Mouse (Mus musculus) midbrain, embryonic 11.5 days (tissue): ENCODE measurements around the gene Pdha2. TPM values are rescaled to one million over a fixed set of nuclear protein-coding genes. Genes with fewer than 3 reads are reported as not detected.

ENCODE experiments used
- ATAC-seq: fragments of 200-750 bp; cut with Nextera tagmentation; 2 replicates; pipeline ENCODE4 v1.8.0; 2017; ENCODE audit warnings: moderate TSS enrichment, moderate library complexity; ENCODE audit not compliant: low FRiP score
- DNase-seq: peaks from one replicate; pipeline ENCODE4 v3.0.0; 2015; ENCODE audit warnings: low spot score; ENCODE audit errors: missing footprints
- H3K27ac ChIP-seq: fragments of 300-500 bp; sonication (generic); 2 replicates; pipeline ENCODE4 v1.5.1; 2014; ENCODE audit warnings: low read depth, low read length
- H3K27me3 ChIP-seq: fragments of 300-500 bp; sonication (generic); 2 replicates; pipeline ENCODE4 v1.6.1; 2014; ENCODE audit warnings: mild to moderate bottlenecking, low read length, moderate library complexity, mixed read lengths; ENCODE audit not compliant: control insufficient read depth, insufficient read depth
- H3K36me3 ChIP-seq: fragments of 300-500 bp; sonication (generic); 2 replicates; pipeline ENCODE4 v1.6.1; 2014; ENCODE audit warnings: mild to moderate bottlenecking, low read length, moderate library complexity, mixed read lengths; ENCODE audit not compliant: control insufficient read depth, insufficient read depth
- H3K4me1 ChIP-seq: fragments of 300-500 bp; sonication (generic); 2 replicates; pipeline ENCODE4 v1.6.1; 2014; ENCODE audit warnings: low read length; ENCODE audit not compliant: control insufficient read depth, insufficient read depth
- H3K4me2 ChIP-seq: fragments of 300-500 bp; sonication (generic); 2 replicates; pipeline ENCODE4 v1.6.1; 2014; ENCODE audit warnings: mild to moderate bottlenecking, moderate library complexity
- H3K4me3 ChIP-seq: fragments of 300-500 bp; sonication (generic); 2 replicates; pipeline ENCODE4 v1.5.1; 2014; ENCODE audit warnings: low read depth, low read length
- H3K9ac ChIP-seq: fragments of 300-500 bp; sonication (generic); 2 replicates; pipeline ENCODE4 v1.6.1; 2014; ENCODE audit warnings: low read length
- H3K9me3 ChIP-seq: fragments of 300-500 bp; sonication (generic); 2 replicates; pipeline ENCODE4 v1.6.1; 2016; ENCODE audit warnings: low read length; ENCODE audit not compliant: control insufficient read depth
- WGBS: fragments of 180-500 bp; shearing (Covaris S2); extraction: QIAGEN DNeasy Blood & Tissue Kit; methylation state at CpG from one replicate; pipeline ENCODE4 v1.1.7; 2014; 5-methylcytosine and 5-hydroxymethylcytosine counted together
- polyA plus RNA-seq: library from polyadenylated mRNA; unstranded; fragments of >200 nt; fragmentation: Nextera tagmentation; extraction: Ambion mirVana; gene quantifications from 2 replicates; pipeline ENCODE4 v1.2.1, GENCODE M21; 2014

Gene Pdha2
- polyA plus RNA-seq, 1 experiment from 2014 or later: not detected

DNA sequence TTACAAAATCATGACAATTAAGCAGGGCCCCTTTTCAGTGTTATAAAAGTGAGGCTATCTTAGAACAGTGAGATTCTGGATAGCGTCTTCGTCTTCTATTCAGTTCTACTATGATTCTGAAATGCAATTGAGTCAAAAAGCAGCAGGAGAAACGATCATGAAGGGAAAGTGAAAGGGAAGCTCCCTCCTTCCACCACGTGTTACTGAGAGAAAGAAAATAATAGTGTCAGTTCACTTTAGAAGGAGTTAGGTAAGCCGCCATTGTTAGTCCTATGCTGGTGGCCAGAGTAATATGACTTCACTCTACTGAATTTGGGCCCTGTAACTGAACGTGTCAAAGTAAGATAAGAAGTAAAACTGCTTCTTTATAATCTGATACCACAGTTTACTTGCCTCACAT lies 4.1 kb upstream of the Pdha2 start:
- ATAC-seq (no peak), DNase-seq (no peak)
- H3K27ac ChIP-seq: no peak overlapping the region
- no peaks in the 10 kb centered on the region for H3K36me3 ChIP-seq
- no peak overlapping the region for H3K9ac ChIP-seq
- H3K4me1 ChIP-seq: no peaks in the 10 kb centered on the region
- no peak overlapping the region for H3K4me3 ChIP-seq
- peaks cover 3% of the 10 kb centered on the region; the same call in 1 of the 2 replicates for H3K9me3 ChIP-seq
- no peaks in the 10 kb centered on the region for H3K27me3 ChIP-seq
- no peak overlapping the region for H3K4me2 ChIP-seq
- 71% methylated on average over 6 of the region's 6 CpGs for WGBS

DNA sequence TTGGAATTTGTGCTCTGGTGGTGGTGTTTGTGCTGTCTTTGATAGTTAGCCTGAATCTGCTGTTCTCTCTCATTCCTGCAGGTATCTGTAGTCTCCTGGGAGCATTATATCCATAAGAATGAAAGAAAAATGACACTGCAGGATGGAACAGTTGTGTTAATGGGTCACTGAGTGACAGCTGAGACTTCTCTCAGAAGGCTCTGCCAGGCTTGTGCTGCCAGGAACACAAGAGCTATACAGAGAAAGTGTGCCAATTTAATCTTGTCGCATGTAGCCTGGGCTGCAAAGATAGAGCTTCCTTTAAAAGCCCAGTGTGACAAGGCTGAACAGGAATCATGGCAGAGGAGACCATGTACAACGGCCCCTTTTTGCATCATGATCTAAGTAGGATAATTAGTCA lies 2.6 kb upstream of the Pdha2 start:
- DNase-seq (no peak), ATAC-seq (no peak)
- Histone ChIP-seq H3K4me3 (no peak overlapping the region), H3K4me2 (no peak overlapping the region), H3K4me1 (no peaks in the 10 kb centered on the region), H3K27ac (no peak overlapping the region), H3K36me3 (no peaks in the 10 kb centered on the region), H3K27me3 (no peaks in the 10 kb centered on the region), H3K9ac (no peak overlapping the region), H3K9me3 (peaks cover 3% of the 10 kb centered on the region; the same call in 1 of the 2 replicates)
- WGBS: 91% methylated on average over 2 of the region's 2 CpGs

DNA sequence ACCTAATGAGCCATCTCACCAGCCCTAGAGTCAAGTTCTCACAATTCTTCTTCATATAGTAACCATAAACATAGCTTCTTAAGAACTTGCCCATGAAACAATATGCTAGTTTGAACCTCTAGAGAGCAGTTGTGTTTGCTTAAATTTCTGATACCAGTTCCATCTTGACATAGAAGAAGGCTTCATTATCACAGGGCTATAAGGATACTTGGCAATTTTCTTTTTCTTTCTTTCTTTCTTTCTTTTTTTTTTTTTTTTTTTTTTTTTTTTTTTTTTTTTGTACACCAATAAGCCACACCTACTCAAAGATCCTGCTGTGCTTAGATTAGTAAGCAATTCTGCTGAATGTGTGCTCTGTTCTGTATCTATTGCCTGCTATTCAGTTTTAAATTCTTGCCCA lies 2.0 kb upstream of the Pdha2 start:
- Histone ChIP-seq H3K9ac (no peak overlapping the region), H3K4me2 (no peak overlapping the region), H3K4me3 (no peak overlapping the region), H3K27me3 (no peaks in the 10 kb centered on the region), H3K36me3 (no peaks in the 10 kb centered on the region), H3K27ac (no peak overlapping the region), H3K9me3 (peaks cover 3% of the 10 kb centered on the region; the same call in 1 of the 2 replicates), H3K4me1 (no peaks in the 10 kb centered on the region)
- no peak for ATAC-seq
- no peak for DNase-seq

DNA sequence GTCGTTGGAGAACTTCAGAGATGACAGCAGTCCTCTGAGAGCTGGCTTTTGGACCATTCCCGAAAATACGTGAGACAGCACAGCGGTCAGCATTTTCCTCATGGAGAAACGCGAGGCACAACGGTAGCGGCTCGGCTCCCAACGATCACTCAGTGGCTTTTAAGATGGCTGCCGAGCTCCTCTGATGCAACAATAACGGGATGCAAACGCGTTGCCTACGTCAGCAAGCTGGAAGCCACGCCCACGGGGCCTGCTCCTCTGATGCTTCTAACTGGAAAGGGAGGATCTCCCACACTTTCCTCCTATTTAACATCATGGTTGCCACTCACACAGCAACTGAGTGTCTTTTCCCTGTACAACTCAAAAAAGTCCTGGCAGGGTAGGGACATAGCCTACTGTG lies 511 bp downstream of the Pdha2 start:
- Histone ChIP-seq H3K9ac (no peak overlapping the region), H3K4me1 (no peaks in the 10 kb centered on the region), H3K36me3 (no peaks in the 10 kb centered on the region), H3K27me3 (no peaks in the 10 kb centered on the region), H3K27ac (no peak overlapping the region), H3K4me2 (no peak overlapping the region), H3K4me3 (no peak overlapping the region), H3K9me3 (peaks cover 3% of the 10 kb centered on the region; the same call in 1 of the 2 replicates)
- DNase-seq (no peak), ATAC-seq (no peak)
- WGBS: 97% methylated on average over 17 of the region's 17 CpGs

DNA sequence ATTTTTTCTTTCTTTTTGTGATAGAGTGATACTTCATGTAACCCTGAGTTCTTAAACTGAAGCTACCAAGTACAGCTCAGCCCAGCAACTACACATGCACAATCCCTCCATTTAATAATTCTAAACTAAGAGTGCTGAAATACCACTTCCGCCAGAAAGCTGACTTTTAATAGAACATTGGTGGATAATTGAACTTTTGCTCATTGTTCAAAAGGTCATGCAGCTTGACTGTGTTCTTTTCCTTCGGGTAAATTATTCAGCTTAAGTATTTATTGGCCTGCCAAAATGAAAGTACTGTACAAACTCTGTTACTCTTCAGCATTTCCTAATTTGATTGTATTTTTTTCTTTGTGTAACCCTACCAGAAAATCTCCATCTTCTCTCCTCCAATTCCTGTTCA lies 10.4 kb downstream of the Pdha2 start:
- Histone ChIP-seq H3K4me1 (no peaks in the 10 kb centered on the region), H3K9me3 (no peaks in the 10 kb centered on the region), H3K4me2 (no peak overlapping the region), H3K27ac (no peak overlapping the region), H3K4me3 (no peak overlapping the region), H3K27me3 (no peaks in the 10 kb centered on the region), H3K9ac (no peak overlapping the region), H3K36me3 (no peaks in the 10 kb centered on the region)
- DNase-seq (no peak), ATAC-seq (no peak)
- 79% methylated on average over 2 of the region's 2 CpGs for WGBS

DNA sequence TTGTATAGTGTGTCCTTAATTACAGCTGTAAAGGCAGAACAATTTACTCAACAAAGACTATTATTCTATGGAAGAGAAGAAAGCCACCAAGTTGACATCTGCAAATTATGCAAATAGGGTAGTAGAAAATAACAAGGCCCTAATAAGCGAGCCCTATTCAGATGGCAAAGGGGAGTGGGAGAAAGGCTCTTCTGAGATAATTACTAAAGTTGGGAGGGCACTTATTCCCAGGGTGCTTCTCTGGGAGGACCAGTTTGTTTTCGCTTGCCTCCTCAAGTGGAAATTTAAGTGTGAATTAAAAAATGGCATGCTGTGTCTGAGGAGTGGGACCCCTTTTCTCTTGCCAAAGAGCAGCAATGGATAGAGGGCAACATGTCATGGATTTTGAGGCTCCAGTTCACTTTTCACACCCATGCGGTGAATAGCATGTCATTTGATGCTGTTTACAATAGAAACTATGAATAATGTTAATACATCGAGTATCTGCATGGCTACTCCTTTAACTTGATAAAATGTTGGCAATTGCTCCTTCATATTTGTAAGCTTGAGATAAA lies 14.8 kb downstream of the Pdha2 start:
- 74% methylated on average over 4 of the region's 4 CpGs for WGBS
- ATAC-seq (no peak), DNase-seq (no peak)
- Histone ChIP-seq H3K4me2 (no peak overlapping the region), H3K27me3 (no peaks in the 10 kb centered on the region), H3K36me3 (no peaks in the 10 kb centered on the region), H3K27ac (no peak overlapping the region), H3K4me1 (no peaks in the 10 kb centered on the region), H3K9me3 (no peaks in the 10 kb centered on the region), H3K9ac (no peak overlapping the region), H3K4me3 (no peak overlapping the region)

DNA sequence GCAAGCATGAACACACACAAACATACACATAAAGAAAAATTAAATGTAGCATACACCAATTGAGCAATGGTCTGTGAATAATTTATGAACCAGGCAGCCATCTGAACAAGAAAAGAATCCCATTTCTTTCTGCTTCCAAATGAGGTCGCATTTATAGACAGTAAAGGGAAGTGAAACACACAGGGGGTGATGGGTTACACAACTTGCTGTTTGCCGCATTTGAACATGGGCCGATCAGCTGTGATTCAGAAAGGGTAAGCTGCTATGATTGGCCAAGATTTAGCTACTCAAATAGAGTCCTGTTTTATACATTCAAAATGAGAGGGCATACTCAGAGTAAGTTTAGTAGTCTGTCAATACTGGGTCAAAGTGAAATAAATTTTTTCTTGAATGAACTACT lies 20.5 kb downstream of the Pdha2 start:
- Histone ChIP-seq H3K27me3 (no peaks in the 10 kb centered on the region), H3K4me1 (no peaks in the 10 kb centered on the region), H3K4me3 (no peak overlapping the region), H3K9me3 (no peaks in the 10 kb centered on the region), H3K36me3 (no peaks in the 10 kb centered on the region), H3K4me2 (no peak overlapping the region), H3K9ac (no peak overlapping the region), H3K27ac (no peak overlapping the region)
- DNase-seq (no peak), ATAC-seq (no peak)
- 81% methylated on average over 3 of the region's 3 CpGs for WGBS

DNA sequence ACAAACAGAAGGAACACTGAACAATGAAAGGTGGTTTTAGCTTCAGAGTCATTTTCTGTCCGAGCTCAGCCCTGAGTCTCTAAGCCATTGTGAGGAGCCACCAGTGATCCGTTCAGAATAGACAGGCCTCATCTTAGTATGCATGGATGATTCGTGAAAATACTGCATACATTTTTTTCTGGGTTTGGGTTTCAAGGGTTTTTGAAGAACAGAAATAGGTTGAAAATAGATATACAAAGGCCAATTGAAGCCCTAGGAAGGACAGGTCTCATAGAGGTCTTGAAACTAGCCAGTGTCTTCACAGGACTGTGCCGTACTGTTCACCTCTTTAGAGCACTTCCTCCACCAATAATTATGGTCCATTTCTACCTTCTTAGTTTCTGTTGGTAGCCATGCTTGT lies 21.7 kb downstream of the Pdha2 start:
- WGBS: 66% methylated on average over 4 of the region's 4 CpGs
- ATAC-seq: no peak

DNA sequence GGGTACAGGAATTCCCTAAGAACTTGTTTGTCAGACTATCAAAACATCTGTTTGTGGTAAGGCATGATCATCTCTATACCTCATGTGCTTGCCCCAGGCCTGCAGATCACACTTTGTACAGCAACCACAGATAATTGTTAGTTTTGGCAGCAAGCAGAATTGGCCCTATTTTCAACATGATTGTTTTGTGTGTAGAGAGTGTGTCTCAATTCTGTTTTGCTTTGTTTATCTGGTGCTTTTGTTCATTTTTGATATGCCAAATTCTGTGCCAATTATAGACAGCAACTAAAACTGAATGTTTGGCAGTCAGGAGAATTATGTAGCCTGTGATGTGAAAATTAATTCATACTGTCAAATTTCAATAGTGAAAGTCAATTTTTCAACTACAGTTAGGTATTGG lies 51.2 kb downstream of the Pdha2 start:
- H3K27me3 ChIP-seq: no peaks in the 10 kb centered on the region

More for the DNA sequence above, 21.7 kb downstream of the Pdha2 start:
- no peaks in the 10 kb centered on the region for H3K4me1 ChIP-seq
- no peak overlapping the region for H3K9ac ChIP-seq
- H3K4me3 ChIP-seq: no peak overlapping the region
- DNase-seq: no peak
- H3K9me3 ChIP-seq: no peaks in the 10 kb centered on the region
- H3K27ac ChIP-seq: no peak overlapping the region
- H3K27me3 ChIP-seq: no peaks in the 10 kb centered on the region
- H3K4me2 ChIP-seq: no peak overlapping the region
- no peaks in the 10 kb centered on the region for H3K36me3 ChIP-seq

More for the DNA sequence above, 51.2 kb downstream of the Pdha2 start:
- DNase-seq: no peak
- Histone ChIP-seq H3K4me3 (no peak overlapping the region), H3K9me3 (no peaks in the 10 kb centered on the region), H3K4me2 (no peak overlapping the region), H3K27ac (no peak overlapping the region), H3K9ac (no peak overlapping the region), H3K4me1 (no peaks in the 10 kb centered on the region), H3K36me3 (no peaks in the 10 kb centered on the region)
- ATAC-seq: no peak
